Mouse (Mus musculus) liver, embryonic 18 days (tissue): ENCODE measurements around the gene Lgmn. TPM values are rescaled to one million over a fixed set of nuclear protein-coding genes. Genes with fewer than 3 reads are reported as not detected.

Source experiments
- polyA plus RNA-seq: library from polyadenylated mRNA; depleted of rRNA; stranded (reverse); fragments of >200 nt; gene quantifications from 2 replicates; pipeline ENCODE4 v1.2.3, GENCODE M21; 2012; rRNA removed

Lgmn gene
- polyA plus RNA-seq: 83.6 and 86.0 TPM in 2 replicates

DNA sequence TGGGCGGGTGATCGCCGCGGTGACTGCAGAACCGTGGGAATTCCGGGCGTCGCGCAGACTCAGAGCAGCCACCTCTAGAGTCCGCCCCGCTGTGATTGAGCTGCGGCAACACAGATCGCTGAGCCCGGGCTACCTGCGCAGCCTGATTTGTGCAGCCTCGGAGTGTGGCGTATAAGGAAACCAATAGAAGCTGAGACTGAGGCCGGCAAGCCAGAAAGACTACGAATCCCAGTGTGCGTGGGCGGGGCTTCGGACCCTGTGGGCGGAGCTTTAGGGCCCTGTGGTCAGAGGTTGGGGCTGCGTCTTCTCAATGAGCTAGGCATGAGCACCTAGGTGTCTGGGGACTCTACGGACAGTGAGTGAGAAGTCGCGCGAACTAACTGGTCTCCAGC, at the start of gene Lgmn:
Gene Lgmn (minus strand): TSS at position 182 of the 392 bp plus-strand sequence.

DNA sequence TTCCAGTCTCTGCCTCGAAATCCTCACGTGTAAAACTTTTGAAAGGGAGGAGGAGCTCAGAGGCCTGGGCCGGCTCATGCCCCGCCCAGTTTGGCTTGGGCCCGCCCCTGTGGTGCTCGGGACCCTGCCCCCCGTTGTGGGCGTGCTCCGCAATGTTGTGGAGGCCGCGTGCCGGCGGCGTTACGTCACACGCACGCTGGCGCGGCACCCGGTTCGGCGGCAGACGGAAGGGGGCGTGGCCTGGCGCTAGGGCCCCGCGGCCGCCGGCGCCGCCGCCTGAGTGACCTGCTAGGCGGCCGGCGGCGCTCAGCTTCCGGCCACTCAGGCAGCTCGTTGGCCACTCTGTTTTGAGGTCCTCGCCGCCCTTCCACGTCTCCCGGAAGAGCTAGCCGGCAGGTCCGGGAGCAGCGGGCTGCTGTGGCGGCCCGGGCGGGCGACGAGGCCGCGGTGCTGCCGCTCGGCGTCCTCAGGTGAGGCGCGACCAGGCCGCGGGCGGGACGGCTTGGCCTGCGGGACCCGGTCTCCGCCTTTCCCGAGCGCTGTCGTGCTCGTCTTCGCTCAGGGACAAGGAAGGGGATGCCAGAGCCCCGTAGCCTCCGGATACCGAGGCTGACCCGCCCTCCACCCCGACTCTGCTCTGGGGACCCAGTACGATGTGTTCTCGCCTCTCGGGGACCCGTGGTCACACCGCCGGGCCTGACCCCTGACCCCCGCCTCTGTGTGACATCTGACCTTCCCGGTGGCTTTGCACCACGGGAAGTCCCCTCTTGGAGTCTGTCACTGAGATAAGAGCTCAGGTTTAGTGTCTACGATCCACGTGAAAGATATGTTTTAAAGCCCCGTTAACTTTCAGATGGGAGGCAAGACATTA, 29.5 kb upstream of the Lgmn start, which contains the start of gene Golga5:
Gene Golga5 (plus strand): TSS at position 242 of the 871 bp plus-strand sequence.

Other genes with a start within 250 kb of the Lgmn start
- gene Rin3, start 156.8 kb downstream of the Lgmn start, polyA plus RNA-seq: 3.7 and 5.1 TPM in 2 replicates
- gene Golga5, start 29.3 kb upstream of the Lgmn start, polyA plus RNA-seq: 12.8 and 14.3 TPM in 2 replicates
- gene Chga, start 115.2 kb upstream of the Lgmn start, polyA plus RNA-seq: 0.16 and 0.23 TPM in 2 replicates